In genomic region chr1:30362072-30362769, GRCm38 (mm10) we compare ENCODE assay signal across 10 mouse cellular contexts.
"Had no signal": no experiment of that assay in that cellular context is flagged by ENCODE, and none has a peak within 500 bp of the region (broad histone marks: within the 10 kb centered on the region; RNA-seq: fewer than 3 reads in every experiment).

No protein-coding gene starts in this region.

- H3K27me3 ChIP-seq: limb, embryonic 13.5 days had no signal

- H3K4me3 ChIP-seq: limb, embryonic 13.5 days had no signal

- H3K9ac ChIP-seq: limb, embryonic 13.5 days; liver, embryonic 14.5 days had no signal

- H3K27ac ChIP-seq: limb, embryonic 13.5 days; liver, embryonic 14.5 days had no signal

- DNase-seq: kidney, adult 18-20 months; kidney, postnatal 10 days; left cerebral cortex, postnatal 4 days; lung, adult 18-20 months; right cerebral cortex, postnatal 4 days; spleen, adult 18-20 months; thymus, adult 2 months; thymus, postnatal 36 days had no signal

- H3K4me2 ChIP-seq: limb, embryonic 13.5 days had no signal

- H3K36me3 ChIP-seq: limb, embryonic 13.5 days had no signal

- H3K9me3 ChIP-seq: limb, embryonic 13.5 days had no signal

- H3K4me1 ChIP-seq: limb, embryonic 13.5 days had no signal
